Mouse (Mus musculus): ENCODE data around the gene Tmem199.
"Not testable (repeated sequence)": the region's sequence is repeated elsewhere in the genome, so short reads cannot be mapped to it uniquely, and the experiment has no call there.

Tmem199 gene

GRCm38 (mm10) chr11:78512025-78512957 is at the start of gene Tmem199, which contains the start of gene Poldip2:
Gene Tmem199, minus strand, starts transcription at chr11:78512172.
Gene Poldip2, plus strand, starts transcription at chr11:78512193.
- DNase-seq = peak; percentile 86

GRCm38 (mm10) chr11:78560447-78560846 is 48.5 kb upstream of the Tmem199 start:
- peak; percentile 78 for DNase-seq

- no peak for DNase-seq
Measured at GRCm38 (mm10) chr11:78557241-78557640, 45.3 kb upstream of the Tmem199 start.

GRCm38 (mm10) chr11:78556070-78556469 is 44.1 kb upstream of the Tmem199 start:
- DNase-seq = no peak

- DNase-seq = no peak
Measured at GRCm38 (mm10) chr11:78555623-78556022, 43.7 kb upstream of the Tmem199 start.

- no peak for DNase-seq
Measured at GRCm38 (mm10) chr11:78551059-78551398, 39.1 kb upstream of the Tmem199 start.

GRCm38 (mm10) chr11:78550168-78551058 is 38.4 kb upstream of the Tmem199 start, which contains the start of gene Tmem97:
Gene Tmem97, minus strand, starts transcription at chr11:78550777.
- DNase-seq = peak; percentile 97

GRCm38 (mm10) chr11:78549491-78549987 is 37.6 kb upstream of the Tmem199 start:
- no peak for DNase-seq

GRCm38 (mm10) chr11:78547718-78548460 is 35.9 kb upstream of the Tmem199 start:
- DNase-seq = no peak

GRCm38 (mm10) chr11:78545181-78545580 is 33.2 kb upstream of the Tmem199 start:
- no peak for DNase-seq

GRCm38 (mm10) chr11:78544449-78545111 is 32.6 kb upstream of the Tmem199 start:
- no peak for DNase-seq

GRCm38 (mm10) chr11:78540358-78540757 is 28.4 kb upstream of the Tmem199 start:
- no peak for DNase-seq

- DNase-seq = no peak
Measured at GRCm38 (mm10) chr11:78536690-78537084, 24.7 kb upstream of the Tmem199 start.

- peak; percentile 98 for DNase-seq
Measured at GRCm38 (mm10) chr11:78536080-78536689, 24.2 kb upstream of the Tmem199 start, which contains the start of the genes Tnfaip1 and Ift20. Gene Tnfaip1, minus strand, starts transcription at chr11:78536332. Gene Ift20, plus strand, starts transcription at chr11:78536361.

- peak; percentile 69 for DNase-seq
Measured at GRCm38 (mm10) chr11:78535376-78536079, 23.6 kb upstream of the Tmem199 start.

GRCm38 (mm10) chr11:78534516-78534915 is 22.5 kb upstream of the Tmem199 start:
- DNase-seq = no peak

GRCm38 (mm10) chr11:78531515-78531914 is 19.5 kb upstream of the Tmem199 start:
- DNase-seq = not testable (repeated sequence)

GRCm38 (mm10) chr11:78531046-78531445 is 19.1 kb upstream of the Tmem199 start:
- DNase-seq = no peak

GRCm38 (mm10) chr11:78530001-78530400 is 18.0 kb upstream of the Tmem199 start:
- DNase-seq = no peak

- no peak for DNase-seq
Measured at GRCm38 (mm10) chr11:78528714-78529113, 16.7 kb upstream of the Tmem199 start.

- DNase-seq = no peak
Measured at GRCm38 (mm10) chr11:78524838-78525237, 12.9 kb upstream of the Tmem199 start.

All from cerebellum, adult 9-10 months (tissue).